Mouse (Mus musculus): Measurements from ENCODE around the gene Atpaf2.

- TF ChIP-seq CTCF (IDR thresholded peaks at IDR 0.05; ENCODE audit: low read depth) = no peak
- no peak for TF ChIP-seq EP300 (IDR thresholded peaks at IDR 0.05; ENCODE audit: low read depth)
Measured at GRCm38 (mm10) chr11:60397172-60397571, 21.1 kb downstream of the Atpaf2 start.
